Mouse (Mus musculus) monocyte, adult 5-6 weeks (primary cell): Measurements from ENCODE around the gene Ide. TPM values are rescaled to one million over a fixed set of nuclear protein-coding genes. Genes with fewer than 3 reads are reported as not detected.
"Not testable (repeated sequence)": the region's sequence is repeated elsewhere in the genome, so short reads cannot be mapped to it uniquely, and the experiment has no call there.

ENCODE experiments used
- ATAC-seq: fragments of 153-309, 156-312 bp; replicated peaks from 2 replicates; pipeline ENCODE4 v1.8.0; 2017; ENCODE audit warnings: mild to moderate bottlenecking; ENCODE audit not compliant: low TSS enrichment, insufficient number of reproducible peaks, severe bottlenecking, poor library complexity, low FRiP score
- total RNA-seq: library from RNA; stranded (forward); fragments of 200-1000, 200-491, 200-594 nt; gene quantifications from 3 replicates; pipeline ENCODE4 v1.2.3, GENCODE M21; 2017

Gene Ide
- total RNA-seq, 1 experiment from 2014 or later: 41.3 TPM

GRCm38 (mm10) chr19:37237306-37237705 lies 100.3 kb downstream of the Ide start:
- ATAC-seq: no peak

DNA sequence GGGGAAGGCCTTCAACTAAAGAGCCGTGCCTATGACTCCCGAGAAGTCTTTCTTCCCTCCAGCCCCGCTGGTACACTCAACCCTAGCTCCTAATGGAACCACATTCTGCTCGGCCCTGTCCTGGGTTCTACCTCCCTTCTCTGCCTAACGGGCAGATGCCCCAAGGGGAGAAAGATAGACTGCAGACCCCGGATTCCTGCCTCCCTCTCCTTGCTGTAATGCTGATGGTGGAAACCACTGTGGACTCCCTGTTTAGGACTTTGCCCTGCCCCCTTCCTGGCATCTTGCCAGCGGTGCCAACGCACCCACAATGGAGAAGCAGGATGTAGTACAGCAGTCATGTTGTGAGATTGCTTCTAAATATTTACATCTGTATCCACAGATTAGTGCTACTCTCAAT lies 101.8 kb downstream of the Ide start:
- ATAC-seq: no peak

- no peak for ATAC-seq
Measured at GRCm38 (mm10) chr19:37233561-37234539, 103.8 kb downstream of the Ide start.

GRCm38 (mm10) chr19:37232598-37232997 lies 105.1 kb downstream of the Ide start:
- not testable (repeated sequence) for ATAC-seq

DNA sequence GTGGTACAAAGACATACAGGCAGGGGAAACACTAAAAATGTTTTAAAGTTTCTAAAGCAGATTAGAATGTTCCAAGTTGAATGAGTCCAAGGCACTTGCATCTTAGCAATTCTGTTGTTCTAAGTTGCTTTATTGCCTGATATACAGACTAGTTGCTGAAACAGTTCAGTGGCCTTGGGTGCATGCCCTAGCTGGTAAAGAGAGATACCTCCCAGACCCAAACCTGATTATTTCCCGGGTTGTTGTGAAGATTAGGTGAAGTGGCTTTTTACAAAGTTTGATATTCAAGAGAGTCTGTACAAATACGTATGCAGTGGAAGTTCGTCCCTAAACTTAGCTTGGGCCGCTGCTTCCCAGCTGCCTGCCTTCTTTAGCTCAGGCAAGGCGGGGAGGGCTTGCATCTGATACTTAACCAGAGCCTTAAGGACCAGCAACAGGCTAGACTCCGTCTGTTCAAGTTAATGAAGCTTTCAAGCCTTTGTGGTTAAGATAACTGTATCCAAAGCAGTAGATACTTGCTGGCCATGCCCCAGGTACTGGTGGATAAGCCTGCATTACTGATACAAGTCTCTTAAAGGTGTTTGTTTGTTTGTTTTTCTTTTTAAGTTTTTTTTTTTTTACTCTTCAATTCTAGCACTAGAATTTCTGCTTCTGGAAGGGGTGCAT lies 112.3 kb downstream of the Ide start:
- ATAC-seq: no peak

Other genes with a start within 250 kb of the Ide start
- gene March5, start 130.3 kb downstream of the Ide start, total RNA-seq: 93.4 to 122 TPM (median 106 TPM) in 3 replicates
- gene Cpeb3, start 129.3 kb downstream of the Ide start, total RNA-seq: 0.86 to 3.3 TPM (median 3.1 TPM) in 3 replicates
- gene Kif11, start 38.6 kb upstream of the Ide start, total RNA-seq: 2.0 to 4.7 TPM (median 3.8 TPM) in 3 replicates
- gene Hhex, start 97.0 kb upstream of the Ide start, total RNA-seq: 52.2 to 59.3 TPM (median 53.1 TPM) in 3 replicates
- gene Exoc6, start 212.6 kb upstream of the Ide start, total RNA-seq: 70.9 to 85.0 TPM (median 76.3 TPM) in 3 replicates